Mouse (Mus musculus) liver, adult 2 months (tissue): Measurements from ENCODE around the gene Trpv4.

Source experiments
- CTCF ChIP-seq: fragments of 200-500 bp; IDR thresholded peaks from 2 replicates; pipeline ENCODE4 v1.5.1; 2011; ENCODE audit warnings: low read depth, low read length, control low read depth
- POLR2A ChIP-seq: fragments of 200-500 bp; IDR thresholded peaks from 2 replicates; pipeline ENCODE4 v1.6.1; 2011; ENCODE audit warnings: low read length, control low read depth; ENCODE audit not compliant: insufficient read depth; ENCODE audit errors: extremely low read depth

- no peak for TF ChIP-seq CTCF
- no peak for TF ChIP-seq POLR2A
Measured at GRCm38 (mm10) chr5:114593161-114593821, 64.9 kb downstream of the Trpv4 start.
